Mouse (Mus musculus): ENCODE measurements at regions not wholly inside any gene's neighbourhood (a gene's known extent, or its start where the extent isn't known, plus 50 kb on each side); places are given as distances from the start of the nearest gene placed in this dataset.

DNA sequence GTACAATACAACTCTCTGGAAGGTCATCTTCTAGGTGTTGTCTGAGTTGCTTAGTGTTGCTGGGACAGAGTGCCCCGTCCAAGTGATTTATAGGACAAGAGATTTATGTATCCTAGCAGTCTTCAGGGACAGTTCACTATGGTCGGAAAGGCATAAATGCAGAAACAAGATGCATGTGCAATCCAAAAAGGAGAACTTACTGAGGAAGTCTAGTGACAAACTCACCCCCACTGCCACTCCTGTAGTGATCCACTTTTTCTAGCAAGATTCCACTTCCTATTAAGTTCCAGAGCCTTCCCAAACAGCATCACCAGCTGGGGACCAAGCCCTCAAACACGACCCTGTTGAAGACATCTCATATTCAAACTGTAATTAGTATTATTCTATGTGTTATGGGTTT lies 1266.9 kb upstream of the Lrrc6 start:
- TF ChIP-seq CTCF (IDR thresholded peaks at IDR 0.05; ENCODE audit: insufficient read depth, low read depth, low read length) = no peak
- TF ChIP-seq POLR2A (IDR thresholded peaks at IDR 0.05; ENCODE audit: insufficient read depth, low read depth, low read length) = no peak
